Mouse (Mus musculus) urinary bladder, adult 18-20 months (tissue): ENCODE data around the gene Sqor.

Source experiments
- DNase-seq, 2 experiments: peaks; one replicate each; pipeline ENCODE4 v3.0.0; 2022; ENCODE audit warnings: low spot score in 2 of 2, mixed read lengths in 2 of 2

The Sqor gene

GRCm38 (mm10) chr2:122765071-122765793, at the start of gene Sqor:
Gene Sqor (plus strand): TSS chr2:122765237.
- DNase-seq, result peak; percentile 69 to 77

GRCm38 (mm10) chr2:122716301-122716842, 48.7 kb upstream of the Sqor start:
- DNase-seq, result no peak

- DNase-seq, result no peak
Observed at GRCm38 (mm10) chr2:122719232-122719631, 45.8 kb upstream of the Sqor start.

GRCm38 (mm10) chr2:122720564-122720963, 44.5 kb upstream of the Sqor start:
- DNase-seq, result no peak

GRCm38 (mm10) chr2:122725604-122726003, 39.4 kb upstream of the Sqor start:
- DNase-seq, result peak in 1 of 2 experiments; percentile 20

GRCm38 (mm10) chr2:122731456-122731855, 33.6 kb upstream of the Sqor start:
- DNase-seq, result no peak

GRCm38 (mm10) chr2:122737894-122738830, 26.9 kb upstream of the Sqor start, which contains the start of gene Bloc1s6:
Gene Bloc1s6 (plus strand): TSS chr2:122738503.
- peak; percentile 78 to 88 for DNase-seq

GRCm38 (mm10) chr2:122739023-122739422, 26.0 kb upstream of the Sqor start:
- DNase-seq, result no peak

GRCm38 (mm10) chr2:122746461-122746860, 18.6 kb upstream of the Sqor start:
- no peak for DNase-seq

GRCm38 (mm10) chr2:122753739-122754343, 11.2 kb upstream of the Sqor start:
- peak in 1 of 2 experiments; percentile 47 for DNase-seq

- DNase-seq, result no peak
Observed at GRCm38 (mm10) chr2:122759791-122760190, 5.2 kb upstream of the Sqor start.

GRCm38 (mm10) chr2:122762991-122763390, 2.0 kb upstream of the Sqor start:
- no peak for DNase-seq

GRCm38 (mm10) chr2:122764526-122764925, 511 bp upstream of the Sqor start:
- DNase-seq, result no peak

GRCm38 (mm10) chr2:122765794-122766145, 733 bp downstream of the Sqor start:
- no peak for DNase-seq

GRCm38 (mm10) chr2:122771002-122771401, 6.0 kb downstream of the Sqor start:
- DNase-seq, result peak in 1 of 2 experiments; percentile 39

- DNase-seq, result no peak
Observed at GRCm38 (mm10) chr2:122772899-122773298, 7.9 kb downstream of the Sqor start.

- no peak for DNase-seq
Observed at GRCm38 (mm10) chr2:122775491-122775890, 10.5 kb downstream of the Sqor start.

GRCm38 (mm10) chr2:122776823-122777222, 11.8 kb downstream of the Sqor start:
- DNase-seq, result no peak

GRCm38 (mm10) chr2:122779967-122780366, 14.9 kb downstream of the Sqor start:
- no peak for DNase-seq

- DNase-seq, result no peak
Observed at GRCm38 (mm10) chr2:122780447-122780846, 15.4 kb downstream of the Sqor start.

GRCm38 (mm10) chr2:122781590-122782356, 16.7 kb downstream of the Sqor start:
- DNase-seq, result no peak
